Mouse (Mus musculus): Measurements from ENCODE around the gene Ube2v1. TPM values are rescaled to one million over a fixed set of nuclear protein-coding genes. Genes with fewer than 3 reads are reported as not detected.

Ube2v1 gene
- polyA plus RNA-seq, 1 experiment from 2014 or later: 284 TPM

- Histone ChIP-seq H3K36me3 (no peaks in the 10 kb centered on the region), H3K4me3 (peak overlapping the region; percentile 29), H3K9me3 (no peaks in the 10 kb centered on the region), H3K9ac (peak overlapping the region; percentile 57), H3K27me3 (no peaks in the 10 kb centered on the region), H3K4me1 (peaks cover 79% of the 10 kb centered on the region), H3K27ac (peak overlapping the region; percentile 95), H3K4me2 (replicated peaks) (peak overlapping the region; percentile 61)
- ATAC-seq (ENCODE audit: low FRiP score, low read depth): peak; percentile 57
- WGBS: 11% methylated on average over 27 of the region's 27 CpGs
Measured at GRCm38 (mm10) chr2:167596726-167597491, 35.0 kb downstream of the Ube2v1 start.

DNA sequence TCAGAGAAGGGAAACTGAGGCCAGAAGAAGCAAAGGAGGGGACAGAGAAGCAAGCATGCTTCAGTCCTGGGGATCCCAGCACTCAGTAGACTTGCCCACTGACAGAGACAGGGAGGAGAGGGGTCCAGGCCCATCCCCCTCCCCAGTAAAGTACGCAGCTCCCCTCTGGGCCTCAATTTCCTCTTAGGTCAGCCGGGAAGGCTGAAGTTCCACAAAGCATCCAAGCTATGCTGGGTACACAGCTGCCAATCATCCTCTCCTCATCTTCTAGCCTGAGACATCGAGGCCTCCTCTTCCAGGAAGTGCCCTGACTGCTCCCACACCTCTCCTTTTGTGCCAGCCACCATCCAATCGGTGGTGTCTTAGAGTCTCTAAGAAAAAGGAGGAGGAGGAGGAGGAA is 35.6 kb downstream of the Ube2v1 start:
- peaks cover 84% of the 10 kb centered on the region for H3K4me1 ChIP-seq
- no peak for ATAC-seq (ENCODE audit: low FRiP score, low read depth)
- no peaks in the 10 kb centered on the region for H3K27me3 ChIP-seq
- no peaks in the 10 kb centered on the region for H3K9me3 ChIP-seq
- 6% methylated on average over 3 of the region's 4 CpGs for WGBS
- H3K4me3 ChIP-seq: no peak overlapping the region
- peak overlapping the region; percentile 95 for H3K27ac ChIP-seq
- H3K36me3 ChIP-seq: no peaks in the 10 kb centered on the region
- peak overlapping the region; percentile 33 for H3K4me2 ChIP-seq (replicated peaks)
- H3K9ac ChIP-seq: no peak overlapping the region

GRCm38 (mm10) chr2:167595761-167596171 is 36.1 kb downstream of the Ube2v1 start:
- Histone ChIP-seq H3K9ac (peak overlapping the region; percentile 21; the same call in 1 of the 2 replicates), H3K9me3 (no peaks in the 10 kb centered on the region), H3K36me3 (no peaks in the 10 kb centered on the region), H3K4me3 (no peak overlapping the region), H3K4me1 (peaks cover 80% of the 10 kb centered on the region), H3K27ac (peak overlapping the region; percentile 95), H3K4me2 (replicated peaks) (peak overlapping the region; percentile 33), H3K27me3 (no peaks in the 10 kb centered on the region)
- 4% methylated on average over 14 of the region's 14 CpGs for WGBS
- peak; percentile 25 for ATAC-seq (ENCODE audit: low FRiP score, low read depth)

DNA sequence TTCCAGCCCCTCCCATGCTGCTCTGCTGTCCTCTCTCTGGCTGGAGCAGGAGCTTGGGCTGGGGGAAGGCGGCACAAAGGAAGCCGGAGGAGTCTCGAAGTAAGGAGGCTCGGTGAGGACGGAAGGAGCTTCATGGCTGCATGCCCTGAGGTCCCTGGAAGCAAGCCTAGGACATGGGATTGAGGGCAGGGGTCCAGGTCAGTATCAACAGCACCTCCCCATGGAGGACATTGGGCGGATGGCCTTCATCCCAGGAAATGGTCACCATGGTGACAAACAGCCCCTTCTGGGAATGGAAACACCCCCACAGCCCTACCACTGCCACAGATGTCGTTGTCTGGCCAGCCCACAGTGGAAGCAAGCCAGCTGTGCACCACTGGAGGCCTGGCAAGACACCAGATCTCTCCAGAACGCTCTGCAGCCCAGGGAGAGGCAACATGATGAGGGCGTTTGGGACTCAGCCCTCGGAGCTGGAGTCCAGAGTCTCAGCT is 37.4 kb downstream of the Ube2v1 start:
- no peaks in the 10 kb centered on the region for H3K36me3 ChIP-seq
- peak overlapping the region; percentile 41 for H3K4me2 ChIP-seq (replicated peaks)
- no peak for ATAC-seq (ENCODE audit: low FRiP score, low read depth)
- no peaks in the 10 kb centered on the region for H3K27me3 ChIP-seq
- 10% methylated on average over 10 of the region's 10 CpGs for WGBS
- no peaks in the 10 kb centered on the region for H3K9me3 ChIP-seq
- H3K9ac ChIP-seq: no peak overlapping the region
- H3K4me3 ChIP-seq: no peak overlapping the region
- peak overlapping the region; percentile 95 for H3K27ac ChIP-seq
- peaks cover 75% of the 10 kb centered on the region for H3K4me1 ChIP-seq

DNA sequence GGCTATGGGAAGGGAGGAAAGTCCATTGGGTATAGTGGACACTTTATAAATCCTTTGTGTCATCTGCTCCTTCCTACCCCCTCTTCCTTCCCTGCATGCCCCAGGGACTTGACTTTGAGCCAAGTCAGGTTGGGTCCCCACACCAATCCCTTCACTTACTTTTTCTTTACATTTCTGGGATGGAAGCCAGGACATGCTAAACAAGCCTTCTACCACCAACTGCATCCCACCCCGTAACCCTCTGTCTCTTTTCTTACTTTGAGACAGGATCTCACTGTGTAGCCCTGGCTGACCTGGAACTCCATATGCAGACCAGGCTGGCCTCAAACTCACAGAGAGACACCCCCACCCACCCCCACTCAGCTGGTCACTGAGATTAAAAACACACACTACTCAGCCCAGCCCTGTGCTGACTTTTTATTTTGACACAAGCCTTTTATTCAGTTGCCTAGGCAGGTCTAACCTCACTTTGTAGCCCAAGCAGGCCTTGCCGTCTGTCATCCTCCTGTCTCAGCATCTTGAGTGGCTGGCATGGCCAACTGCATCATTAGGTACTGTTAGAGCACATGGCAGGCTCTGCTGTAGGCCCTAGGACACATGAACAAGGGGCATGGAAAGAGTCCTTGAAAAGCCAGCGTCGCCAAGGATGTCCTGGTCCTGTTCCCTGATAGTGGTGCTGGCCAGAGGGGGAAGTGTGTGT is 38.2 kb downstream of the Ube2v1 start:
- no peak overlapping the region for H3K4me3 ChIP-seq
- peaks cover 75% of the 10 kb centered on the region for H3K4me1 ChIP-seq
- H3K4me2 ChIP-seq (replicated peaks): no peak overlapping the region
- ATAC-seq (ENCODE audit: low FRiP score, low read depth): no peak
- H3K36me3 ChIP-seq: no peaks in the 10 kb centered on the region
- no peaks in the 10 kb centered on the region for H3K27me3 ChIP-seq
- H3K27ac ChIP-seq: peak overlapping the region; percentile 95
- 64% methylated on average over 4 of the region's 4 CpGs for WGBS
- H3K9ac ChIP-seq: no peak overlapping the region
- no peaks in the 10 kb centered on the region for H3K9me3 ChIP-seq

- H3K4me3 ChIP-seq: no peak overlapping the region
- WGBS: 18% methylated on average over 21 of the region's 21 CpGs
- ATAC-seq (ENCODE audit: low FRiP score, low read depth): no peak
Measured at GRCm38 (mm10) chr2:167588774-167589577, 42.9 kb downstream of the Ube2v1 start.

GRCm38 (mm10) chr2:167586976-167587375 is 44.9 kb downstream of the Ube2v1 start:
- WGBS: 20% methylated on average over 9 of the region's 9 CpGs
- Histone ChIP-seq H3K9me3 (no peaks in the 10 kb centered on the region), H3K4me3 (no peak overlapping the region), H3K4me2 (replicated peaks) (no peak overlapping the region), H3K9ac (no peak overlapping the region), H3K36me3 (no peaks in the 10 kb centered on the region), H3K27me3 (no peaks in the 10 kb centered on the region), H3K27ac (no peak overlapping the region), H3K4me1 (peaks cover 64% of the 10 kb centered on the region)
- ATAC-seq (ENCODE audit: low FRiP score, low read depth): no peak

More at GRCm38 (mm10) chr2:167588774-167589577, 42.9 kb downstream of the Ube2v1 start:
- peak overlapping the region; percentile 35; the same call in 1 of the 2 replicates for H3K27ac ChIP-seq
- no peaks in the 10 kb centered on the region for H3K36me3 ChIP-seq
- H3K4me2 ChIP-seq (replicated peaks): peak overlapping the region; percentile 17; the same call in 1 of the 2 replicates
- H3K9me3 ChIP-seq: no peaks in the 10 kb centered on the region
- peaks cover 55% of the 10 kb centered on the region for H3K4me1 ChIP-seq
- no peaks in the 10 kb centered on the region for H3K27me3 ChIP-seq
- peak overlapping the region; percentile 14 for H3K9ac ChIP-seq

DNA sequence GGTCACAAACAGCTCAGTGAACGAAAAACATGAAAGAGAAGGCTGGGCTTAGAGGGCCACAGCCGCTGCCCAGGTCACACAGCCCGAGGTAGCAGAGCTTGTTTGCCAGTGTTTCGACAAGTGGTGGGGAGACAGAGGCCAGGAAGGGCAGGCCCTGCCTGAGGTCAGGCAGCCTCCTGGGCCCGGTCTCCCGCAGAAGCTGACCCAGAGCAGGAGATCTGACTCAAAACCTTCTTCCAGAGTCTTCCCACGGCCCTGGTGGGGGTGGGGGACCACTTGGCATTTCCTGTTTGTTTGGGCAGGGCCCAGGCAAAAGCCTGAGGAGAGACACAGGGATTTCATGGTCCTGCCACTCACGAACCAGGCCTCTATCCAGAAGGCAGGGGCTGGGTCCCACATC is 45.9 kb downstream of the Ube2v1 start:
- H3K4me2 ChIP-seq (replicated peaks): no peak overlapping the region
- no peak for ATAC-seq (ENCODE audit: low FRiP score, low read depth)
- no peak overlapping the region for H3K4me3 ChIP-seq
- 0 out of 2 replicates have a peak overlapping the region, but pooled peaks have one; percentile 2 for H3K27ac ChIP-seq
- H3K9me3 ChIP-seq: no peaks in the 10 kb centered on the region
- H3K9ac ChIP-seq: 0 out of 2 replicates have a peak overlapping the region, but pooled peaks have one; percentile 5
- H3K4me1 ChIP-seq: peaks cover 59% of the 10 kb centered on the region
- H3K27me3 ChIP-seq: no peaks in the 10 kb centered on the region
- no peaks in the 10 kb centered on the region for H3K36me3 ChIP-seq
- WGBS: 17% methylated on average over 8 of the region's 8 CpGs

- no peaks in the 10 kb centered on the region for H3K36me3 ChIP-seq
- 74% methylated on average over 2 of the region's 2 CpGs for WGBS
- no peak overlapping the region for H3K9ac ChIP-seq
- peaks cover 54% of the 10 kb centered on the region for H3K4me1 ChIP-seq
- H3K4me2 ChIP-seq (replicated peaks): no peak overlapping the region
- no peaks in the 10 kb centered on the region for H3K9me3 ChIP-seq
- no peaks in the 10 kb centered on the region for H3K27me3 ChIP-seq
- no peak for ATAC-seq (ENCODE audit: low FRiP score, low read depth)
- 0 out of 2 replicates have a peak overlapping the region, but pooled peaks have one; percentile 33 for H3K27ac ChIP-seq
- no peak overlapping the region for H3K4me3 ChIP-seq
Measured at GRCm38 (mm10) chr2:167585273-167585672, 46.6 kb downstream of the Ube2v1 start.

DNA sequence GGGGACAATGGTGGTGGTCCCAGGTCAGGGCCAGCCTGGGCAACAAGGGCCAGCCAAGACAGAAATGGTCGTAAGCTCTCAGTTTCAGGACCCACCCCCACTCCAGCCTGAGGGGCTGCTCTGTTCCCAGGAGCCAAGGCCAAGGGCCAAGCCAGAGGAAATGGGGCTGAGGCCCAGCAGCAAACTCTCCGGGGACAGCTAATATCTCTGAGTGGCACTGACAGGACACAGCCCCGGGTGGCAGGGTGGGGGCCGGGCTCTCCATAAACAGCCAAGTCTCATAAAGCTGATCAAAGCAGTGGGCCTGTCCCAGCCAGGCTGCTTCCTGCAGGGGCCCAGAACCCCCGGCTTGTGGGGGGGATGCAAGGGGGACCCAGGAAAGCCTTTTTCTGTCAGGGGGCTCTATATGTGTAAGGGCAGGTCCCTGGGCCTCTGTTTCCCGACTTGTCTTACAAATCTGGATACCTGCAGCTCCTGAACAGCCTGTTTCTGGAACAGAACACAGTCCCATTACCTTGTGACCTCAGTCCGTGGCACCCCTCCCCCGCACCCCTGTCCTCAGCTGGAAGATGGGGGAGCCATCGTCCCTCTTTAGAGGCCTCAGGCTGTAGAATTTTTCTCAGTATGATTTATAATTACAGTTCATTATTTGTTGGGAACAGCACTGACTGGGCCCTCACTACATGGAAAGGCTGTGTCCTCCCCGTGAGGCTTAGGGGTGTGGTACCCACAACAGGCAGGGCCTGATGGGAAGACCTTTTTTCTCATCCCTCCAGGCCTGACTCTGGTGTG is 48.5 kb downstream of the Ube2v1 start:
- H3K9ac ChIP-seq: no peak overlapping the region
- 0 out of 2 replicates have a peak, but pooled peaks have one; percentile 22 for ATAC-seq (ENCODE audit: low FRiP score, low read depth)
- H3K27ac ChIP-seq: peak overlapping the region; percentile 40
- no peak overlapping the region for H3K4me3 ChIP-seq
- H3K4me2 ChIP-seq (replicated peaks): no peak overlapping the region
- WGBS: 10% methylated on average over 10 of the region's 10 CpGs
- H3K9me3 ChIP-seq: no peaks in the 10 kb centered on the region
- H3K4me1 ChIP-seq: peaks cover 47% of the 10 kb centered on the region
- H3K27me3 ChIP-seq: no peaks in the 10 kb centered on the region
- H3K36me3 ChIP-seq: no peaks in the 10 kb centered on the region

- Histone ChIP-seq H3K4me1 (peaks cover 23% of the 10 kb centered on the region), H3K27ac (no peak overlapping the region), H3K27me3 (no peaks in the 10 kb centered on the region), H3K9ac (no peak overlapping the region), H3K4me3 (no peak overlapping the region), H3K4me2 (replicated peaks) (no peak overlapping the region), H3K36me3 (no peaks in the 10 kb centered on the region), H3K9me3 (no peaks in the 10 kb centered on the region)
- 35% methylated on average over 5 of the region's 5 CpGs for WGBS
- ATAC-seq (ENCODE audit: low FRiP score, low read depth): no peak
Measured at GRCm38 (mm10) chr2:167578521-167578920, 53.4 kb downstream of the Ube2v1 start.

Measured in limb, embryonic 13.5 days (tissue).